Mouse (Mus musculus) B cell, adult (primary cell): ENCODE data around the gene Trex1. TPM values are rescaled to one million over a fixed set of nuclear protein-coding genes. Genes with fewer than 3 reads are reported as not detected.

Source experiments
- total RNA-seq: library from RNA; stranded (reverse); gene quantifications from 4 replicates; pipeline ENCODE4 v1.2.4, GENCODE M21; 2023; ENCODE audit not compliant: inconsistent age

The Trex1 gene
- 9.9 to 16.9 TPM (median 14.7 TPM) in 4 replicates for total RNA-seq

DNA sequence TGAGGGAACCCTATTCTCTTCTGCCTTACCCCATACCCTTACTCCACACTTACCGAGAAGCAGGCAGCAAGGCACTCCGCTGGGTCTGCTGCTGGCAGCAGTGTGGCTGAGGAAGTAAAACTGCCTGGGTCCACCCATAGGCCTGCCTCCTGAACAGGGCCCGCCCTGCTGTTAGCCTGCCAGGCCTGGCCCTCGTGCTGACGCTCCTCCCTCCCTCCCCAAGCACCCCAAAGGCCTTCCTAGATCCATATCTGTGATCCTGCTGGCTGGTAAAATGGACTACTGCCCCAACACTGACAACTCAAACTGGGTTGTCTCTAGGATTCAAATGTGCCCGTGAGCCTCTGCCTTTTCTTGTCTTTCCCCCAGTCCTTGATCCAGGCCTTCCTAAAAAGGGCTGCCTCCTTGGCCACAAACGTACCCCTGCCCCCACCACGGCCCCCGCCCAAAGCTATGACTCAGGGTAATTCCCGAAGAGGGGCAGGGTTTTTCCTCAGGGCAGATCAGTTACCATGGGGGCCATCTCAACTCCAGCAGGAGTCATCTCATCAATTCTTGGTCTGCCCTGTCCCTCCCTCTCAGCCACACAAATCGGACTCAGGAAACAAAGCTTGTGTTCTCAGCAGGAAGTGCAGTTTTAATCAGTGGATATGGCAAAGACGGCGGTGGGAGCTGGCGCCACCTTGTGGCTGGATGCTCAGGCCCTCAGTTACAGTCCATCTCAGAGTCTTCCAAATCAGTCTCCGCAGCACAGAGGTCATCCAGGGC lies at the start of gene Trex1:
Gene Trex1 (minus strand): TSS at position 599 of the 768 bp plus-strand sequence.

DNA sequence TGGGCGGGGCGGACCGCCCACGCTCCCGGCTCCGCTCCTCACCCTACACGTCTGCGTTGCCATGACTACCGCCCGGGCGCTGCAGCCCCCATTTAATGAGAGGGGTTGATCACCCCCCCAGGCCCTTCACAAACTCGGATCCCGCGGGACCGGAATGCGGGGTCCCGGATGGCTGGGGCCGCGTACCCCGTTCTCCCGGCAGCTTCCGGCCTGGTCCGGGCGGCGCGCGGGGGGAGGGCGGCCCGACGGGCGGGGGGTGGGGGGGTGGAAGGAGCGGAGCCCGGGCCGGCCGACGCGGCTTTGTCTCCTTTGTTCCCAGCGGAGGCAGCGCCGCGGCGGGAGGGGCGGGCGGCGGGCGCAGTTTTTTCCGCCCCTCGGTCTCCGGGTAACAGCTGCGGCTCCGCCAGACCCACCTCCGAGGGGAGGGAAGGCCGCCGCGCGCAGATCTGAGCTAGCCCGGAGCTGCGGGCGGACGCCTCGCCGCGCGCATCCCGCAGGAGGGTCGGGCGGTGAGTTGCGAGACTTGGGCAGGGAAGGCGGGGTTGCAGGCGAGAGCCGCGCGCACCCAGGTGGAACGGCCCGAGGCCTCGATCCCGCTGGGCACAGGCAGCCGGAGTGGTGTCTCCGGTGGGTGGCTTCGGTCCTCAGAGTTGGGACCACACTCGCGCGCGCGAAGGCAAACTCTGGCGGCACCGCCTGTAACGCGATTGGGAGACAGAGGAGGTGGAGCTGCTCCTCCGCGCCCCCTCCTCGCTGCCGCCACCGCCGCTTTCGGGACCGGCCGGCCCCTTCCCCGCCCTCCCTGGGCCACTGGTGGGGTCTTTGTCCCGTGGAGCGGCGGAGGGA lies 35.8 kb upstream of the Trex1 start, which contains the start of gene Plxnb1:
Gene Plxnb1 (plus strand): TSS at position 253 of the 846 bp plus-strand sequence.

GRCm38 (mm10) chr9:109082124-109082800 lies 22.7 kb upstream of the Trex1 start, which contains the start of the genes Ccdc51 and Tma7:
Gene Ccdc51 (plus strand): TSS chr9:109082493.
Gene Tma7 (minus strand): TSS chr9:109082587.

GRCm38 (mm10) chr9:109073661-109074573 lies 14.4 kb upstream of the Trex1 start, which contains the start of gene Atrip:
Gene Atrip (minus strand): TSS chr9:109074124.

GRCm38 (mm10) chr9:109038086-109038895 lies 21.2 kb downstream of the Trex1 start, which contains the start of gene Shisa5:
Gene Shisa5 (plus strand): TSS chr9:109038565.

Other genes starting within 250 kb of the Trex1 start
- gene Celsr3, start 233.4 kb downstream of the Trex1 start, total RNA-seq = 0.06 to 0.09 TPM in 2 of 4 replicates, not detected in the others
- 9.4 to 15.0 TPM (median 10.4 TPM) in 4 replicates for gene Slc26a6, start 206.5 kb downstream of the Trex1 start, total RNA-seq
- not detected in 4 replicates for gene Tmem89, start 145.1 kb downstream of the Trex1 start, total RNA-seq
- gene Uqcrc1, start 123.1 kb downstream of the Trex1 start, total RNA-seq = 160 to 191 TPM (median 173 TPM) in 4 replicates
- gene Col7a1, start 106.1 kb downstream of the Trex1 start, total RNA-seq = 2.9 to 7.1 TPM (median 4.6 TPM) in 4 replicates
- 0.45 to 0.74 TPM (median 0.64 TPM) in 3 of 4 replicates, not detected in the other for gene Ucn2, start 73.7 kb downstream of the Trex1 start, total RNA-seq
- gene Pfkfb4, start 68.0 kb downstream of the Trex1 start, total RNA-seq = 26.1 to 36.7 TPM (median 28.4 TPM) in 4 replicates
- gene Shisa5, start 21.2 kb downstream of the Trex1 start, total RNA-seq = 1,721 to 2,235 TPM (median 1,997 TPM) in 4 replicates
- gene Atrip, start 14.4 kb upstream of the Trex1 start, total RNA-seq = 32.4 to 38.0 TPM (median 36.4 TPM) in 4 replicates
- gene Ccdc51, start 22.8 kb upstream of the Trex1 start, total RNA-seq = 7.4 to 10.1 TPM (median 9.6 TPM) in 4 replicates
- gene Tma7, start 22.9 kb upstream of the Trex1 start, total RNA-seq = 302 to 333 TPM (median 324 TPM) in 4 replicates
- 0.24 to 0.51 TPM (median 0.28 TPM) in 4 replicates for gene Plxnb1, start 35.7 kb upstream of the Trex1 start, total RNA-seq
- gene Fbxw21, start 102.3 kb upstream of the Trex1 start, total RNA-seq = not detected in 4 replicates
- gene Fbxw13, start 136.2 kb upstream of the Trex1 start, total RNA-seq = 0.39 TPM in 1 of 4 replicates, not detected in the others
- not detected in 4 replicates for gene Fbxw20, start 175.0 kb upstream of the Trex1 start, total RNA-seq
- not detected in 4 replicates for gene Fbxw14, start 227.9 kb upstream of the Trex1 start, total RNA-seq